Mouse (Mus musculus): Measurements from ENCODE around the gene Rtp2. TPM values are rescaled to one million over a fixed set of nuclear protein-coding genes. Genes with fewer than 3 reads are reported as not detected.

The Rtp2 gene
- polyA plus RNA-seq, 1 experiment, result not detected

DNA sequence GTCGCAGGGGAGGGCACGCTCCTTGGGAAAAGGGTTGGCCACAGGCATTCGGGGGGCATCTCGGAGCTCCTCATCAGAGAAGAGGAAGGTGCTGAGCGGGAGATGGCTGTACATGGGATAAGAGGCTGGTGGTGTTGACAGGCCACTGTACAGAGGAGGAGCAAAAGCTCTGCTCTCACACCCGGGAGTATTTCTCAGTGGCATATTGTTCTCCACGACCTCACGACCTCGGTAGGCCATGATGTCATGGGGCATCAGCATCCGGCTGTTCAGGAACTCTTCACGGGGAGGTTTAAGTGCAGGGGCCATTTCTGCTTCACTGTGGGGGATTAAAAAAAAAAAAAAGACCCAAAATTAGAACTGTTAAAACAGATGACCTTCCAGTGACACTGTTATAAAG, 40.7 kb upstream of the Rtp2 start:
- peaks cover 5% of the 10 kb centered on the region; the same call in 1 of the 2 replicates for H3K4me1 ChIP-seq (ENCODE audit: control insufficient read depth, insufficient read depth, low read length)
- no peak for TF ChIP-seq CTCF (IDR thresholded peaks at IDR 0.05; ENCODE audit: insufficient read depth, low read depth, low read length)
- TF ChIP-seq POLR2A (IDR thresholded peaks at IDR 0.05; ENCODE audit: insufficient read depth, low read depth, low read length), result no peak
- WGBS, result 86% methylated on average over 11 of the region's 11 CpGs
- H3K4me3 ChIP-seq (ENCODE audit: insufficient read depth, low read depth, low read length), result no peak overlapping the region
- H3K27ac ChIP-seq (ENCODE audit: insufficient read depth, low read depth, low read length), result no peak overlapping the region

- Histone ChIP-seq H3K27ac (ENCODE audit: insufficient read depth, low read depth, low read length) (no peak overlapping the region), H3K4me1 (ENCODE audit: control insufficient read depth, insufficient read depth, low read length) (peaks cover 5% of the 10 kb centered on the region; the same call in 1 of the 2 replicates), H3K4me3 (ENCODE audit: insufficient read depth, low read depth, low read length) (no peak overlapping the region)
- 85% methylated on average over 20 of the region's 20 CpGs for WGBS
- no peak for TF ChIP-seq POLR2A (IDR thresholded peaks at IDR 0.05; ENCODE audit: insufficient read depth, low read depth, low read length)
- no peak for TF ChIP-seq CTCF (IDR thresholded peaks at IDR 0.05; ENCODE audit: insufficient read depth, low read depth, low read length)
Measured at GRCm38 (mm10) chr16:23972126-23972740, 40.0 kb upstream of the Rtp2 start.

- Histone ChIP-seq H3K4me3 (ENCODE audit: insufficient read depth, low read depth, low read length) (no peak overlapping the region), H3K27ac (ENCODE audit: insufficient read depth, low read depth, low read length) (no peak overlapping the region), H3K4me1 (ENCODE audit: control insufficient read depth, insufficient read depth, low read length) (peaks cover 5% of the 10 kb centered on the region; the same call in 1 of the 2 replicates)
- 65% methylated on average over 14 of the region's 14 CpGs for WGBS
- no peak for TF ChIP-seq CTCF (IDR thresholded peaks at IDR 0.05; ENCODE audit: insufficient read depth, low read depth, low read length)
- TF ChIP-seq POLR2A (IDR thresholded peaks at IDR 0.05; ENCODE audit: insufficient read depth, low read depth, low read length), result no peak
Measured at GRCm38 (mm10) chr16:23969919-23970318, 37.7 kb upstream of the Rtp2 start.

DNA sequence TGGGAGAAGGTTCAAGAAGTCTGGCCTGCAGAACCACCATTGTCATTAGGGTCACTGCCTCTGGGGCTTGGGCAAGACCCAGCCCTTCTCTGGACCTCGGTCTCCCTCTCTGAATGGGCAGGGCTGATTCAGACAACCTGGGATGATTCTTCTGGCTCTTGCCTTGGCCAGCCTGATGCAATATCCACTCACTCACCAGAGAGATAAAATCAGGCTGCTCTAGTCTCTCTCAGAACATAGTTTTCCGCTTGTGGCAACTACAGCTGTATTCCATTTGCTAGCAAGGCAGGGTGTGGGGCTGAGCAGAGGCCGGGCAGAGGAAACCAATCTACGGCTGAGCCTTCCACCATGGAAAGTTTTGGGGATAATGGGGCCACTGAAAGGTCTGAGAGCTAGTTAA, 36.7 kb upstream of the Rtp2 start:
- Histone ChIP-seq H3K4me3 (ENCODE audit: insufficient read depth, low read depth, low read length) (no peak overlapping the region), H3K27ac (ENCODE audit: insufficient read depth, low read depth, low read length) (no peak overlapping the region), H3K4me1 (ENCODE audit: control insufficient read depth, insufficient read depth, low read length) (peaks cover 6% of the 10 kb centered on the region; the same call in 1 of the 2 replicates)
- no peak for TF ChIP-seq POLR2A (IDR thresholded peaks at IDR 0.05; ENCODE audit: insufficient read depth, low read depth, low read length)
- TF ChIP-seq CTCF (IDR thresholded peaks at IDR 0.05; ENCODE audit: insufficient read depth, low read depth, low read length), result no peak
- 90% methylated on average over 4 of the region's 4 CpGs for WGBS

- Histone ChIP-seq H3K4me1 (ENCODE audit: control insufficient read depth, insufficient read depth, low read length) (peaks cover 8% of the 10 kb centered on the region; the same call in 1 of the 2 replicates), H3K27ac (ENCODE audit: insufficient read depth, low read depth, low read length) (no peak overlapping the region), H3K4me3 (ENCODE audit: insufficient read depth, low read depth, low read length) (no peak overlapping the region)
- TF ChIP-seq POLR2A (IDR thresholded peaks at IDR 0.05; ENCODE audit: insufficient read depth, low read depth, low read length), result no peak
- no peak for TF ChIP-seq CTCF (IDR thresholded peaks at IDR 0.05; ENCODE audit: insufficient read depth, low read depth, low read length)
- WGBS, result 88% methylated on average over 7 of the region's 7 CpGs
Measured at GRCm38 (mm10) chr16:23967301-23967700, 35.1 kb upstream of the Rtp2 start.

GRCm38 (mm10) chr16:23966066-23966465, 33.9 kb upstream of the Rtp2 start:
- WGBS, result 93% methylated on average over 14 of the region's 14 CpGs
- TF ChIP-seq POLR2A (IDR thresholded peaks at IDR 0.05; ENCODE audit: insufficient read depth, low read depth, low read length), result no peak
- TF ChIP-seq CTCF (IDR thresholded peaks at IDR 0.05; ENCODE audit: insufficient read depth, low read depth, low read length), result no peak

GRCm38 (mm10) chr16:23964706-23965367, 32.6 kb upstream of the Rtp2 start:
- no peak for TF ChIP-seq POLR2A (IDR thresholded peaks at IDR 0.05; ENCODE audit: insufficient read depth, low read depth, low read length)
- no peak for TF ChIP-seq CTCF (IDR thresholded peaks at IDR 0.05; ENCODE audit: insufficient read depth, low read depth, low read length)
- 80% methylated on average over 14 of the region's 14 CpGs for WGBS
- H3K27ac ChIP-seq (ENCODE audit: insufficient read depth, low read depth, low read length), result no peak overlapping the region

More at GRCm38 (mm10) chr16:23966066-23966465, 33.9 kb upstream of the Rtp2 start:
- Histone ChIP-seq H3K4me3 (ENCODE audit: insufficient read depth, low read depth, low read length) (no peak overlapping the region), H3K4me1 (ENCODE audit: control insufficient read depth, insufficient read depth, low read length) (peaks cover 4% of the 10 kb centered on the region; the same call in 1 of the 2 replicates), H3K27ac (ENCODE audit: insufficient read depth, low read depth, low read length) (no peak overlapping the region)

GRCm38 (mm10) chr16:23963896-23964668, 31.9 kb upstream of the Rtp2 start:
- Histone ChIP-seq H3K27ac (ENCODE audit: insufficient read depth, low read depth, low read length) (no peak overlapping the region), H3K4me1 (ENCODE audit: control insufficient read depth, insufficient read depth, low read length) (0 out of 2 replicates have a peak, but pooled peaks cover 3% of the 10 kb centered on the region), H3K4me3 (ENCODE audit: insufficient read depth, low read depth, low read length) (no peak overlapping the region)
- TF ChIP-seq CTCF (IDR thresholded peaks at IDR 0.05; ENCODE audit: insufficient read depth, low read depth, low read length) (no peak), POLR2A (IDR thresholded peaks at IDR 0.05; ENCODE audit: insufficient read depth, low read depth, low read length) (no peak)
- 57% methylated on average over 22 of the region's 22 CpGs for WGBS

More at GRCm38 (mm10) chr16:23964706-23965367, 32.6 kb upstream of the Rtp2 start:
- Histone ChIP-seq H3K4me1 (ENCODE audit: control insufficient read depth, insufficient read depth, low read length) (0 out of 2 replicates have a peak, but pooled peaks cover 3% of the 10 kb centered on the region), H3K4me3 (ENCODE audit: insufficient read depth, low read depth, low read length) (no peak overlapping the region)

All from olfactory bulb, adult 2 months (tissue).